Mouse (Mus musculus): Measurements from ENCODE around the gene Gm17364.
"Not testable (repeated sequence)": the region's sequence is repeated elsewhere in the genome, so short reads cannot be mapped to it uniquely, and the experiment has no call there.

Gm17364 gene

DNA sequence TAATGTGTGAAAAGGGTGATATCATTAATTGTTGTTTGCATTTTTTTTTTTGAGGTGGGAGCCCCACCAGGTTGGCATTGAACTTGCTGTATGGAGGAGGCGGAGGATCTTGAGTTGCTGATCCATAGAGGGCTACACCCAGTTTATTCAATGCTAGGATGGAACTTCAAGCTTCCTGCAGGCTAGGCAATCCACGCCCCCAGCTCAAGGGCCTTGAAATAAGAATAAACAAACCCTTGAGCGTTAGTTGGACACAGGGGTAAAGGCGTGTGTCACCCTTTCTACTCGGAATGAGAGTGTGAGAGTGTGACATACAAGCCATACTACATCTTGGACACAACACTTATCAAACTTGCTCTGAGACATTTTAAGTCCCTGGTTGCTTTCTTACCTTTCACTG lies 22.1 kb downstream of the Gm17364 start:
- DNase-seq (ENCODE audit: low spot score in 2 of 2) = no peak

GRCm38 (mm10) chr13:41251232-41251631 lies 22.5 kb downstream of the Gm17364 start:
- not testable (repeated sequence) for DNase-seq (ENCODE audit: low spot score in 2 of 2)

- peak; percentile 7 to 52 for DNase-seq (ENCODE audit: low spot score in 2 of 2)
These were observed 23.3 kb downstream of the Gm17364 start for GRCm38 (mm10) chr13:41250318-41250981.

- DNase-seq (ENCODE audit: low spot score in 2 of 2) = peak; percentile 82 to 91
These were observed 24.0 kb downstream of the Gm17364 start, which contains the start of gene Smim13 for GRCm38 (mm10) chr13:41249538-41250317. Gene Smim13 (plus strand): TSS chr13:41249844.

DNA sequence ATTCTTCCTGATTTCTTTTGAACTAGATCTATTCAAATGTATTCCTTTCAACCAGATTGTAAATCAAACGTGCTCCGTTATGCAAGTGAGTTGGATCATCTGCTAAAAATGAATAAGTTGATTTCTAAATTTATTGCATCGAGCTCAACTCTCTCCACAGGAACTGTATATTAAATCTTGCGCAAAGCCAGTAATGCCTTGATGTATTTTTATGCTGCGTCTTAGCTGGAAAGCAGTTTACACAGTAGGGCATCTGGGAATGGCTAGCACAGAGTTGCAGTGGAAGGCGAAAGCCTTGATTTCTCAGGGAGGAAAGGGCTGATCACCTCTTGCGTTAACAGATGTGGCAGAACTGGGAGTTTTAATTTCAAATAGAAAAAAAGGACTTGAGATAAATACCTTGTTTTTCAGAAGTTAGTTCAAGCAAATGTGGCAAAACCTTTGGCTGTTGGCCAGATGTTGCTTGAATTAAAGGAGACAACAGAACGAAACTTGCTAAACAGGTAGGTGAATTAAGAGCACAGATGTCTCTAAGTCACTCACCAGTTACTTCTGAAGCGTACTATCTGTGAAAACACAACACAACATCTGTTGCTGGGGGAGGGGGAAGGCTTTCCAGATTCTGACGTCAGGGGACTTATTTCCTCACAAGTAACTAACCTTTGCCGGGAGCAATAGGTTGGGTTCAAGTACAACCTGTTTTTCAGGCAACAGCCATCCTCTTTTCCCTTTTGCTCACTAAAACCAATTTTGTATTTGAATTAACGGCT lies 24.8 kb downstream of the Gm17364 start:
- DNase-seq (ENCODE audit: low spot score in 2 of 2) = peak in 1 of 2 experiments; percentile 14

DNA sequence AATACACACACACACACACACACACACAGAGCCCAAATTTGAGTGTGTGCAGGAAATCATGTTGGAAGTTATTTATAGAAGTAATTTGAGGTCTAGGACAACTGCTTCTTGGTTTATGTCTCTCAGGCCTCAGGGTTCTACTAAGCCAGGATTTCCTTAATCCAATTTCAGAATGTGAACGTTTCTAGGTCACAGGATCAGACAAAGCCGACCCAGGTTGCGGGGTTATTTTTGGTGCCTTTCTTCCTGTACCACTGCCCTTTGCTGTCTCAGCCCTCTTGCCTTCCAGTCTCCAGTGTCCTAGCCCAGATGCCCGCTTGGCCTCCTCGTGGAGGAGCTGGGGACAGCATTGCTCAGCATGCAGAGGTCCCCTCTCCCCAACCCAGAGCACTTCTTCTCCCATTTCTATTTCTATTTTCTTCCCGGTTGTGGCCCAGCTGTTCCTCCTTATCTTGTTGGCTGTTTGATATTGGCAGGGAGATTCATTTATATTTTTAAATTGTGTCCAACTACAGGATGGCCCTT lies 29.4 kb downstream of the Gm17364 start:
- DNase-seq (ENCODE audit: low spot score in 2 of 2) = no peak

DNA sequence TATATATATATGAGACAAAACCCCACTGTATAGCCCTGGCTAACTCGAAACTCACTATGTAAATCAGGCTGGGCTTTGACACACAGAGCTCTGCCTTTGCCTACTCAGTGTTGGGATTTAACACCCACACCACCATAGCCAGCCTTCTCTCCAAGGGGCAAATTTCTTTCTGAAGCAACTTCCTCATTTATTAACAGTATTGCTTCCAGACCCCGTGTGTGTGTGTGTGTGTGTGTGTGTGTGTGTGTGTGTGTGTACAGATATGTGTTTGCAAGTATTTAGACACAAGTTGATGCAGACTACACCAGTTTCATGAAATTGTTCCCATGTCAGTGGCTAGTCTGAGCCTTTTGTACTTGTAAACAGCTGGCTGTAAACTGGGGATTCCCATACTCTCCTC lies 32.2 kb downstream of the Gm17364 start:
- DNase-seq (ENCODE audit: low spot score in 2 of 2) = no peak

- DNase-seq (ENCODE audit: low spot score in 2 of 2) = no peak
These were observed 35.0 kb downstream of the Gm17364 start for GRCm38 (mm10) chr13:41238805-41239130.

GRCm38 (mm10) chr13:41238035-41238804 lies 35.6 kb downstream of the Gm17364 start:
- DNase-seq (ENCODE audit: low spot score in 2 of 2) = no peak

DNA sequence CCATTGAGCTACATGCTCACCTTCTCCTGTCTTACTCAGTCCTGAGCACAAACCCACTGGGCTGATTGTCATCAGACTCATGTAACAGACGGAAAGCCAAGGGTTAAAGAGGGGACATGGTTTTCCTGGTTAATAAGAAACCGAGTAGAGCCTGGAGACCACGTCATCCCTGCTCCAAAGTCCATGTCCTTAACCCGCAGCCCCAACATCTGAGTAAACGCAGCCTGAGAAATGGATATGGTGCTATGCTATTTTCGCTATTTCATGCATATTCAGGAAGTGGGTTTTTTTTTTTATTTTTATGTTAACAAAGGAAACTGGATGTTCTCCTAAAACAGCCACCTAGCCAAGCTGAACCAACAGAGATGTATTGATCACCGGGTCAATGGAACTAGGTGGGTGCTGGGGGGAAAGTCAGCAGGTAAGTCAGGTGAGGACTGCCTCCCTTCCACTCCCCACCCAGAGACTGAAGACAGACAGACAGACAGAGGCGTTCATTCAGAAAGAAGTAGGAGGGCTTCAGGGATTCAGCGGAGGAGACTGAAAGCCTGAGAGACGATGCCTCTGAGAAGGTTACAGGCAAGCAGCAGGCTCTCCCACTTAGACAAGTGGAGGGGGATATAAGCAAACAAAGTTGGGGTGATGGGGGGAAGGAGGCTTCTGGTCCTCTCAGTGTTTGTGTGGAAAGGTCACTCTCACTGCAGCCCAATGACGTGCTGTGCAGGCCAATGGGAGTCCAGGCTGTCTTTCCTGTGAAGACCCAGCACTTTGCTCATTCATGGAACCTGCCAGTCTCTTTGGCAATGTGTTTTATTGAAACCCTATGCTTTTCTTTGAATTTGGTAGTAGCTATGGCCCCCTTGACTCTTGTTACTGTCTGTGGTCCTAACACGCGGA lies 37.7 kb downstream of the Gm17364 start:
- no peak for DNase-seq (ENCODE audit: low spot score in 2 of 2)

DNA sequence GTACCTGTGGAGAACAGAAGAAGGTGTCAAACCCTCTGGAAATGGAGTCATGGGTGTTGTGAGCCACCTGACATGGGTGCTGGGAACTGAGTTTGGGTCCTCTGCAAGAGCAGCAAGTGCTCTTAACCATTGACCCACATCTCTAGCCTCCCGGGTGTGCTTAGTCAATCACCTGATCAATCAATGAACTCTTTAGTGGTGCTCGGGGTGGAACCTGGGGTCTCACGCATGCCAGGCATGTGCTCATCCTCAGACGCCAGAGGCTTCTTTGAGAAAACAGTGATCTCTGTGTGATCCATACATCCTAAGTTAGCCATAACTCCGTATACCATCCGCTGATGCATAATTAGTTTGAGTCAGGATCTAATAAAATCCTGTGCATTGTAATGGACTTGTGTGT lies 38.6 kb downstream of the Gm17364 start:
- DNase-seq (ENCODE audit: low spot score in 2 of 2) = no peak

- DNase-seq (ENCODE audit: low spot score in 2 of 2) = no peak
These were observed 40.5 kb downstream of the Gm17364 start for GRCm38 (mm10) chr13:41233241-41233640.

GRCm38 (mm10) chr13:41232209-41232608 lies 41.6 kb downstream of the Gm17364 start:
- no peak for DNase-seq (ENCODE audit: low spot score in 2 of 2)

GRCm38 (mm10) chr13:41231389-41231983 lies 42.3 kb downstream of the Gm17364 start:
- no peak for DNase-seq (ENCODE audit: low spot score in 2 of 2)

DNA sequence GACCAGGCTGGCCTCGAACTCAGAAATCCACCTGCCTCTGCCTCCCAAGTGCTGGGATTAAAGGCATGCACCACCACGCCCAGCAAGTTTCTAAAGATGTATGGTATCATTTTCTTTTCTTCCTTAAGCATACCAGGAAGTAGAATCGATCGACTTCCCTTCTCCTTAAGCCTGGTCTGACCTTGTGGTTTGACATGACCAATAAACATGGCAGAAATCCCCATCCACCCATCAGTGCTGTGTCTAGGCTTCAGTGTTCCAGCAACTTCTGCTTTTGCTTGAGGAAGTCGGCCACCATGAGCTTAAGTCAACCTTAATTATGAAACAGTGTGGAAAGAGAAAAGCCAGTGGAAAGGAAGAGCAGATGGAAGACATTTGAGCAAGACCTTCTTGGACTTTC lies 43.5 kb downstream of the Gm17364 start:
- DNase-seq (ENCODE audit: low spot score in 2 of 2) = no peak

DNA sequence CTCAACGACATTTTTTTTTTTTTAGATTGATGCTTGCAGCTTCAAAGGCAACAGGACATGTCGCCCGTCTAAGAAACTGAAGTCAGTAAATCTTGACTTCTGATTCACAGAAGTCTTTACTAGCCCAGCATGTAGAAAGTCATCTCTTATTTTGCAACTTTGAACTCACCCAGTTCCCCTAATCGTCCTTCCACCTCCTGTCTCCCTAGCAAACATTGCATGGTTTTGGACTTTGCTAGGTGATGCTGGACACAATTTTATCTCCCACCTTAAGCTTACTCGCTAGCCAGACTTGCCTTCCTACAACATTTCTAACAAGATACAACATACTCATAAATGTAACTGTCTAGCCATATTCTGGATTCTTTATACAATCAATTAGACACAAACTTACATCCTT lies 45.7 kb downstream of the Gm17364 start:
- no peak for DNase-seq (ENCODE audit: low spot score in 2 of 2)

GRCm38 (mm10) chr13:41226513-41226912 lies 47.3 kb downstream of the Gm17364 start:
- DNase-seq (ENCODE audit: low spot score in 2 of 2) = no peak

All from urinary bladder, adult 18-20 months (tissue).